Mouse (Mus musculus) gastrocnemius, adult 2 months (tissue): Measurements from ENCODE around the gene Amer1. TPM values are rescaled to one million over a fixed set of nuclear protein-coding genes. Genes with fewer than 3 reads are reported as not detected.
A peak's percentile ranks its signal among the peaks of the same experiment; 100 is the strongest.

Experiments
- DNase-seq: peaks from one replicate; pipeline ENCODE4 v3.0.0; 2022
- H3K27ac ChIP-seq: fragments of 200-600 bp; 2 replicates; pipeline ENCODE4 v1.8.1; 2022; ENCODE audit warnings: mild to moderate bottlenecking
- H3K4me3 ChIP-seq: fragments of 200-600 bp; 2 replicates; pipeline ENCODE4 v1.8.1; 2022; ENCODE audit warnings: mild to moderate bottlenecking, moderate library complexity
- CTCF ChIP-seq: fragments of 200-600 bp; IDR thresholded peaks from 2 replicates; pipeline ENCODE4 v1.8.1; 2022; ENCODE audit warnings: antibody characterized with exemption, mild to moderate bottlenecking, moderate library complexity
- intact Hi-C: fragments of 180-260 bp; cut with DNase I; formaldehyde crosslinking; loops from one replicate; pipeline ENCODE4 v1.15.1; 2025
- long read RNA-seq, 2 experiments: library from polyadenylated mRNA; stranded (forward); transcript quantifications; one replicate each; pipeline ENCODE4 v2.0.0; 2021
- total RNA-seq, 2 experiments: library from RNA; stranded (reverse); gene quantifications; 2 replicates each; pipeline ENCODE4 v1.2.3; 2021

Amer1 gene
- total RNA-seq: 1 to 10 TPM; 2.9 to 4.8 TPM
- long read RNA-seq, experiment 1: 0 reads
- long read RNA-seq, experiment 2, partial matches to known transcripts: 0 of 1 reads
- long read RNA-seq, experiment 2, other reads (novel, unspliced or antisense): 1 of 1 reads

DNA sequence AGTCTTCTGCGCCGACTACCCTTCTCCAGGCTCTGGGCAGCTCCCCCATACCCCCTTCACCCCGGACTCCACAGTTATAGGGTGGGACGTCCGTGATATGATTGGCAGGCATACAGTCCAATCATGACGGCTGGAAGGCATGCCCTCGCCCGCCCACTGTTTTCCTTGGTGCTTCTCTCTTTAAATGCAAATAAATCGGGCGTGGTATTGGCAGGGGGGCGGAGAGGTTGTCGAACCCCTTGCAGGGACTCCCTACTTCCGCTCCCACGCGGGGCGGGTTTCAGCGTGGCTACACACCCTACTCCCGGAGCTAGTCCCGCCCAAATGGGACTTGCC, at the start of gene Amer1:
Gene Amer1 (minus strand): TSS at position 97 of the 336 bp plus-strand sequence.
- peak; percentile 91 for DNase-seq
- intact Hi-C loops: no loop called here
- Histone ChIP-seq H3K4me3 (peak within 1 kb of the TSS; percentile 83), H3K27ac (peak within 1 kb of the TSS; percentile 87)
- no peak for TF ChIP-seq CTCF

- Histone ChIP-seq H3K4me3 (no peak overlapping the region), H3K27ac (peak overlapping the region; percentile 64; the same call in 1 of the 2 replicates)
- peak; percentile 27 for DNase-seq
- intact Hi-C loops: no loop called here
- TF ChIP-seq CTCF: no peak
Measured at GRCm38 (mm10) chrX:95457166-95457565, 12.5 kb upstream of the Amer1 start.

DNA sequence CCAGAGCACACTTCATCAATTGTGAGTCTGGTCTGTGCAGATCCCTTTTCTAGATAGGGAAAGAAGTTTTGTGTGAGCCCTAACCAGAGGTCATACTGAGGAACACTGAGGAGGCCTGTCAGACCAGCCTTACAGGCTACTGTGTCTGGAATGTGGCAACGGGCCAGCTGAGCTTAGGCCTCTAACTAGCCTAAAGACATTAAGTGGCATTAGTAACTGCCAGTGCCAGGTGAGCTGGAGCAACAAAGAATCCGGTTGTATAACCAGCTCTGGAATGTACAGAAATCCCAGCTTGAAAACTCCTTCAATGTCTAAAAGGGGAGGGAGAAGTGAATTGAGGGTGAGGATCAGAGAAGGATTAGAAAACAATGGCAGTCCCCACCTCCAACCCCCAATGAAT, 1.2 kb upstream of the Amer1 start:
- Histone ChIP-seq H3K4me3 (no peak overlapping the region), H3K27ac (no peak overlapping the region; the same call in 1 of the 2 replicates)
- no peak for TF ChIP-seq CTCF
- DNase-seq: no peak
- intact Hi-C loops: no loop called here

GRCm38 (mm10) chrX:95445141-95445540, 469 bp upstream of the Amer1 start:
- intact Hi-C loops: no loop called here
- peak overlapping the region; percentile 83 for H3K4me3 ChIP-seq
- H3K27ac ChIP-seq: peak overlapping the region; percentile 87
- DNase-seq: peak; percentile 21
- no peak for TF ChIP-seq CTCF

- intact Hi-C loops: no loop called here
- Histone ChIP-seq H3K4me3 (peak overlapping the region; percentile 83), H3K27ac (peak overlapping the region; percentile 87)
- DNase-seq: peak; percentile 62
- no peak for TF ChIP-seq CTCF
Measured at GRCm38 (mm10) chrX:95443898-95444775, 535 bp downstream of the Amer1 start.

GRCm38 (mm10) chrX:95443390-95443789, 1.3 kb downstream of the Amer1 start:
- Histone ChIP-seq H3K27ac (peak overlapping the region; percentile 87), H3K4me3 (peak overlapping the region; percentile 83)
- intact Hi-C loops: no loop called here
- no peak for TF ChIP-seq CTCF
- DNase-seq: no peak

GRCm38 (mm10) chrX:95442261-95442660, 2.4 kb downstream of the Amer1 start:
- intact Hi-C loops: no loop called here
- Histone ChIP-seq H3K4me3 (no peak overlapping the region), H3K27ac (no peak overlapping the region)
- TF ChIP-seq CTCF: no peak
- no peak for DNase-seq

GRCm38 (mm10) chrX:95441290-95441689, 3.4 kb downstream of the Amer1 start:
- no peak overlapping the region for H3K27ac ChIP-seq
- intact Hi-C loops: no loop called here
- no peak for TF ChIP-seq CTCF
- H3K4me3 ChIP-seq: no peak overlapping the region
- DNase-seq: no peak

- Histone ChIP-seq H3K27ac (no peak overlapping the region), H3K4me3 (no peak overlapping the region)
- intact Hi-C loops: loop anchor here (5.0 kb wide), 1 partner anchor 219 kb away; the partner anchor contains the start of gene Zc4h2
- TF ChIP-seq CTCF: no peak
- no peak for DNase-seq
Measured at GRCm38 (mm10) chrX:95438491-95438890, 6.2 kb downstream of the Amer1 start.

- intact Hi-C loops: loop anchor here (5.0 kb wide), 1 partner anchor 220 kb away; the partner anchor contains the start of gene Zc4h2
- peak; percentile 69 for DNase-seq
- TF ChIP-seq CTCF: no peak
- Histone ChIP-seq H3K4me3 (no peak overlapping the region), H3K27ac (peak overlapping the region; percentile 41)
Measured at GRCm38 (mm10) chrX:95437236-95437635, 7.4 kb downstream of the Amer1 start.

- no peak overlapping the region for H3K4me3 ChIP-seq
- intact Hi-C loops: loop anchor here (10.0 kb wide), 1 partner anchor 362 kb away; no protein-coding TSS in a partner anchor
- DNase-seq: no peak
- no peak overlapping the region for H3K27ac ChIP-seq
- TF ChIP-seq CTCF: no peak
Measured at GRCm38 (mm10) chrX:95373101-95373500, 71.6 kb downstream of the Amer1 start.

Other genes with a start within 250 kb of the Amer1 start
- 10 to 100 TPM; 11.6 to 15.4 TPM for gene Arhgef9, start 248.0 kb downstream of the Amer1 start, total RNA-seq
- 10 to 100 TPM; 51.1 to 51.7 TPM for gene Asb12, start 113.1 kb upstream of the Amer1 start, total RNA-seq
- not detected for gene Pfn5, start 113.2 kb upstream of the Amer1 start, total RNA-seq
- 1 to 10 TPM in 1 of 2 experiments, under 1 TPM in 1; 0.69 to 1.2 TPM for gene Zc4h2, start 213.6 kb upstream of the Amer1 start, total RNA-seq